Mouse (Mus musculus): ENCODE results near the gene Rflnb. TPM values are rescaled to one million over a fixed set of nuclear protein-coding genes. Genes with fewer than 3 reads are reported as not detected.

The Rflnb gene
- 10 to 100 TPM; 12.9 to 15.6 TPM for total RNA-seq (2021)
- long read RNA-seq, experiment 1, transcript Rflnb-201 (3 exons, 3,512 nt) = major isoform, 6 of 11 reads
- long read RNA-seq, experiment 1, partial matches to known transcripts = 0 of 11 reads
- long read RNA-seq, experiment 1, other reads (novel, unspliced or antisense) = 5 of 11 reads
- long read RNA-seq, experiment 2, transcript Rflnb-201 (3 exons, 3,512 nt) = major isoform, 6 of 8 reads
- long read RNA-seq, experiment 2, partial matches to known transcripts = 0 of 8 reads
- long read RNA-seq, experiment 2, other reads (novel, unspliced or antisense) = 2 of 8 reads

DNA sequence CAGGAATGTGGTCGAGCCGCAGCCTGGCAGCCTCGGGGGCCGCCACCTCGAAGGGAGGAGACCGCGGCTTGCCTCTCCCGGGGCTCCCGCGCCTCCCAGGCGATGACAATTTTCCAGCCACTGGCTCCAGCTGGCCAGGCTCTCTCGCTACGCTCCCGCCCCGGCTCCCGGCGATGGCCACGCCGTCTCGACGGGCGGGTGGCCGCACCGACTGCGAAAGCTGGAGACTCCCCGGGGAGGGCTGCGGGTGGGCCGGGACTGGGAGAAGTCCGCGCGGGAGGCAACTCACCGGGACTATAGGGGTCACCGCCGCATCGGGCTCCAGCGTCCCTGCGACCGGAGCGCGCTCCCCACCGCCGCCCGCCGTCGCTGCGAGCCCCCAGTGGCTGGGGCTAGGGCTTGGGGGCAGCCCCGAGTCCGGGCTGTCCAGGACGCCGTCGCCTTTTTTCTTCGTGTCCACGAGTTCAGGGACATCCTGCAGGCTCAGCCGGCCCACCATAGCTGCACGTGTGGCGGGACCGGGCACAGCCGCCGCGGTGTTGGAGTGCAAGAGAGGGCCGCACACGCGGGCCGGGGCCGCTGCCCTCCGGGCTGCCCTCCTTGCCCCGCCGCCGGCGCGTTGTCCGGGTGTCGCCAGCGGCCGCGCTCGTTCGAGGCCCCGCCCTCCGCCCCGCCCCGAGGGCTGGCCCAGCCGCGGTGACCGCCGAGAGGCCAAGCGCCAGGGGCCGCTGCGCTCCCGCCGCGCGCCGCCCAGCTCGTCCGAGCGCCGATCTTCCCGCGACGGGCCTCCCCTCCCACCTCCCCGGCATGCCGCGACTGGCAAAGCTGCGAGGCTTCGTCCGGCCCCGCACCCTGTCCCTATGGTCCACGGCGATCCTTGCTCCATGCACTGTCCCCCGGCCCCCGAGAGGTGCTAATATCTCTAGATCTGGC, at the start of gene Rflnb:
Gene Rflnb, minus strand, starts transcription at position 644 of the 933 bp plus-strand sequence.
- DNase-seq (ENCODE audit: low spot score in 2 of 2) = peak in 1 of 2 experiments; percentile 53

DNA sequence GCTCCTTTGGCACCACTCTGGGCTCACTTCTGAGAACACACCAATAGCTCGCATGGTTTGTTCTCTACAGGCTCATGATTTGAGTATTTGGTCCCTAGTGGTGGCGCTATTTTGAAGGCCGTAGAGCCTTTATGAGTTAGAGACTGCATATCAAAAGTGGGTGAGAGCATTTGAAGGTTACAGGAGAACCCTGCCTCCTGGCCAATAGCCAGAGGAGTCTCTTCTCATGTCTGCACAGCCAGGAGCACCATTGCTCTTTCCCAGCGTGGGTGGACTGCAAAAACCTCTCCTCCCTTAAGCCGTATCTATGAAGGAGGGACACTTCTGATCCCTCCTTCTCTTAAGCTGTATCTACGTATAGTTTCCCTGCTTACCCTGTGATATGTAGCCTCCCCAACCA, 49.8 kb upstream of the Rflnb start:
- no peak for DNase-seq (ENCODE audit: low spot score in 2 of 2)

DNA sequence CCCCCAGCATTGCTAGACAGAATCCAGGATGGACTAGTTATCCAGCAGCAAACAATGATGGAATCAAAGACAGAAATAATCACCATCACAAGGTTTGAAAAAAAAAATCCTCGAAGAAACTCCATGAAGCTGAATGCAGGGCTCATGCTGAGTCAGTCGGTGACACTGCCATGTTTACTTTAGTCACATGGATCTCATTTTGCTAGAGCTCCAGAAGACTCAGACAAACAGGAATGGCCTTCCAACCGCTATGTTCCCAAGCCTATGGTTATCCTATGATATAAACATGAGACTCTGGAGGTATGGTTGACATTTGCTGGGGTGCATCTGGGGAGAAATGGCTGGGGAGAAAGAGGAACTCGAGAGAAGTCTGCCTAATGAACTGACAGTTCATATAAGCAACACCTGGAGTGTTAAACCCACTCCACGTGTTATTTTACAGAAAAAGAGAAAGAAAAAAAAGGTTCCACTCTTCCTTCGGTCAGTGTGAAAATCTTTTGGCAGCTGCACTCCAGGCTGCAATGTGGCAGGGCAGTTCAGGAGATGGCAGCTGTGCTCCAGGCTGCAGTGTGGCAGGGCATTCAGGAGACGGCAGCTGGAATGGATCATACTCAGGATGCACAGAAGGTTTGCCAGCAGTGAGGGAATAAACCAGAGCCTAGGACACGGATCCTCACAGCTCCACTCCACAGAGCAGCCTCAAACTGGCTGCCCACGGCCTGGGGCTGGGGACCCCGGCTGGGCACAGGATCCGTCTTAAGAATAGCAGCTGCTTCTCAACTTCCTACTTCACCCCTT, 46.9 kb upstream of the Rflnb start:
- DNase-seq (ENCODE audit: low spot score in 2 of 2) = no peak

DNA sequence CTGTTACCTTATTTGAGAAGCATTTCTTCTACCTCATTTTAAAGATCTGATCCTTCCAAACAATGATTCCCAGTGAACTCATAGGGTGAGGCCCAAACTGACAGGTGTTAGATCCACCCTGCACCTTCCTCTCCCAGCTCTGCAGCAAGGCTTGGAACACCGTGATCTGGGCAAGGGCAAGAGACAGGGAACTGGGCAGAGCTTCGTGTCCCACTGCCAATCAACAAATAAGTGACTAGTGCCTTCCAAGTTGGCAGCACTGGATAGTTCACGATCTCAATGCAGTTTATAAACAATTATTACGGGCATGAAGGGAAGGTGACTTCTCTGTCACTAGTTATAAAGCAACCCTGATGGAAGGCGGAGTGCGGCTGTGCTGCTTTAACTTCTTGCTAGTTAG, 42.2 kb upstream of the Rflnb start:
- no peak for DNase-seq (ENCODE audit: low spot score in 2 of 2)

DNA sequence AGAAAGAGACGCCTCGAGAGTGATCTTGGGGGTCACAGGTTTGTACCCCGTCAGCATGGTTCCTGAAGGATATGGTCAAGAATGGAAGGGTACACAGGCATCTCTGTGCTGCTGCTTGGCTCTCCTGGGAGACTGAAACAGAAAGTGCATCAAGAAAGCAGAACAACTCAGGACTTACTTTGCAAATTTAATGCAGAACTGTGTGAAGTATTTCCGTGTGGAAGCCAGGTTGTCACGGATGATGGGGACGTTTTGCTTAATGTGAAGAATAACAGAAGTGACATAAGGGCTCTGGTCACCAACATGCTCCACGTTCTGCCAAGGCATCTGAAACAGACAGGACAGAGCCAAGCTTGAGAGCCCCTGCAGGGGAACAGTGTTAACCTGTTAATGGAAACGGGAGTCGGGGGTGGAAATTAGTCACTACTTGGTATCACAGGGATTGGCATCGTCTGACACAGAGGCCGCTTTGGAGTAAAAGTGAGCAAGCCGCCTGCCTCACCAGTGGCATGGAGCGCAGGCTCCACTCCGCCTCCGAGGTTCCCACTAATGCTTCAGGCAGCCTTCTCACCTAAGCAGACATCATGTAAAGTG, 39.1 kb upstream of the Rflnb start:
- no peak for DNase-seq (ENCODE audit: low spot score in 2 of 2)

DNA sequence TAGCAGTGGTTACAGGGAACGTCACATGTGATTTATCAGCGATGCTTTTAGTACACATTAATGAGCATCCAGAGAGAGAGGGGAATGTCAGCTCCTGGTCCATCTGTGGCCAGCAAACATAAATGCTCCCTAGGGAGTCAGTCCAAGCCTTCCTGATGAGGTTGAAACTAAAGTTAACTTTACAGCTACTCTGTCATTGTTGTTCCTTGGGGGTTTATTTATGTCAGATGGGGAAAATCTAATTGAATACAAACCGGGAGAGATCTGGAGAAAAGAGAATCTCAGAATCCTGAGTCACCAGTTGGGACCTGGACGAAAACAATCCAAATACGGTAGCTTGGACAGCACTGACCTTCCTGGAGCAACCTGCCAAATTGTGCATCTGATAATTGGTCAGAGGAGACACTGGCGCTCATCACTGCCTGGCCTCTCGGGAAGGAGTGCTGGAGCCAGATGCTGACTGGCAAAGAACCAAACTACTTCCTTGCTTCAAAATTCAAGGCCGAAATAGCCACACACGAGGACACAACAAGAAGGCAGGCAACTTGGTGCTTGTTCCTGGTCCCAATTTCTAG, 38.0 kb upstream of the Rflnb start:
- no peak for DNase-seq (ENCODE audit: low spot score in 2 of 2)

DNA sequence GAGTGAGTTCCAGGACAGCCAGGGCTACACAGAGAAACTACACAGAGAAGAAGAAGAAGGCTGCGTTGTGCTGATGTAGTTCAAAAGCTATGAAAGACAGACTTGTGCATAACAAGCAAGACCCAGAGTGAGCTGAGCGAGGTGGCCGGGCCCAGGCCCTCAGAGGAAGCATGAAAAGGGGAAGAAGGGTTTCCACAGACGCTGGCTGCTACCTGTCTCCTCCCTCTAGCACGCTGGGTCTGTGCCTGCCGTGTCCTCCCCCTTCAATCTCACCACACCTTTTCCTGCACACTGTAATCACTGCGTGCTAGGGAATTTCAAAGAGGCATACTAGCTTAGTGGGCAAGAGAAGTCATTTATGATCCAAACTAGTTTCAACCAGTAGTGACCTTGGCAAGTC, 36.8 kb upstream of the Rflnb start:
- no peak for DNase-seq (ENCODE audit: low spot score in 2 of 2)

DNA sequence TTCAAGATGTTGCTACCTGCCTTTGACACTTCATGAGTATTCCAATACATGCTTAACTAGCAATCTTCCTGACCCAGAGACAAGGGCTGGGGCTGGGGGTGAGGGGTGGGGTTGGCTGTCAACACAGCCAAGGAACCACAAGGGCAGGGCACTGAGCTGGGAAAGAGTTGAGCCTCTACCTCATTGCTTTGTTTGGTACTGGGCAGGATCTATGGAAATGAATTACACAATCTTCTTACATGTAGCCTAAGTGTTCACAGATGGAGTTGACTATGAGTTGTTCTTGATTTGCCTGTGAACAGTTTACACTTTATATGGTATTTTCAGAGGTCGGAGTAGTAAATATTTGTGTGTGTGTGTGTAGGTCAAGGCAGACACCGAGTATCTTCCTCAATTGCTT, 33.3 kb upstream of the Rflnb start:
- no peak for DNase-seq (ENCODE audit: low spot score in 2 of 2)

DNA sequence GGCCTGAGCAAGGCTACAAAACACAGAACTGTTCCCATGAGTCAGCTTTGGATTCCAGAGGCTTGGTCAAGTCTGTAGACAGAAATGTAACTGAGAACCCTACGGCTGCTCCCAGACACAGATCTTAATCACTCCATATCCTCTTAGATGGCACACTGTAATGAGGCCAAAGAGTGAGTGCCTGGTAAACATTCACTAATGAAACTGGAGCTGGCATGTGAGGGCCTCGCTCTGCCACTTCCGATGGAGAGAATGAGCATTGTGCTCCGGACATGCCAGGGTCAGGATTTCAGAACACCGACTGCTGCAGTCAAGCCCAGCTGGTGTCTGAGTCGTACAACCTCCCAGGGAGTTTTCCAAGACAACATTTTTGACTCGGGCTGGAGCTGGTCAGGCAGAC, 32.4 kb upstream of the Rflnb start:
- DNase-seq (ENCODE audit: low spot score in 2 of 2) = no peak

DNA sequence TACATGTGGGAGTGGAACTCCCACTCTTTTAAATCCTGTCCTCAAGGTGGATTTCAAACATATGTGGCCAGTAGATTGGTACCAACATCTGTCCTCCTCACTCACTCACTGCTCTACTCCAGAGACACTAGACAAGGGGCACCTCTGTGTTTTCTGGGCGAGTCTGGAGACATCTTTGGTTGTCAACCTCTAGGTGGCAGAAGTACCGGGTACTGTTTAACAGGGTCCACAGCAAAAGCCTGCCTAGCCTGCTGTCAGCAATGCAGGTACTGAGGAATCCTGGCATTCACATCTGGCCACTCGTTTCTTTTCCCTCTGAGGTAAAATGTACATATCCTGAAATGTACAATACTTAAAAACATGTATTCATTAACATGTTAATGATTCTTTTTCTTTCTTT, 28.9 kb upstream of the Rflnb start:
- DNase-seq (ENCODE audit: low spot score in 2 of 2) = no peak

DNA sequence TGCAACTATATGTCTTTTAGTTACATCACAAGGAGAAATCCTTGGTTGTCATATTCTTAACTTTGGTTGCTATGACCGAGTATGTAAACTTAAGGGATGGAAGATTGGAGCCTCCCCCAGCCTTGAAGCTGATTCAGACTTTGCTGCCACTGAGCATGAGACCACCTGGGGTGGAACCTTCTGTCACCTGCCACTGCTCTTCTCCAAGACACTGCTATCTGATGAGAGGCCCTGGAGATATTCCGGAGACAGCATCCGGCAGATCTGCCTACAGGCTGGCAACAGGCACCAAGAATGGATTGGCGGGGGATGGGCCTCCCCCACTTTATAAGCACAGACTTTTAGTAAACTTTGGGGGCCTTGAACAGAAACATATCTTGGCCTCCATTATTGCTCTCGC, 24.9 kb upstream of the Rflnb start:
- DNase-seq (ENCODE audit: low spot score in 2 of 2) = no peak

DNA sequence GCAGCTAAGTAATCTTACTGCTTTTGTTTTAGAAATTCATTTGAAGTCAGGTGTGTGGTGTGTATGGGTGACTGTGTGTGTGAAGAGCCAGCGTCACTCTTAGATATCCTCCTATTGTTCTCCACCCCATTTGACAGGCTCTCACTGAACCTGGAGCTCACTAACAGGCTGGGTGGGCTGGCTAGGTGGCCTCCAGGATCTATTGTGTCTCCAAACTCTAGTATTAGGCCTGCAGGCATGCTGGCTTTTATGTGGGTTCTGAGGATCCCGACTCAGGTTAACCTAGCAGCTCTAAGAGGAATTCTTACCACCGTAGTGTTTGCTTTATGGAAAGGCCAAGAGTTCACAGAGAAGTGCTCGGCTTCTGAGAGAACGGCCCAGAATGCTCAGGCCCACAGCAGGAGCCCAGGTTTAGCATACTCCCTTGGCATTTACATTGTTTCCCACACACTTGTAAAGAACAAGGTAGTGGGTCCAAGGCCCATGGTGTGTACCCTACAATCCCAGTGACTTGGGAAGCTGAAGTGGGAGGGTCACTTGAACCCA, 23.5 kb upstream of the Rflnb start:
- DNase-seq (ENCODE audit: low spot score in 2 of 2) = no peak

DNA sequence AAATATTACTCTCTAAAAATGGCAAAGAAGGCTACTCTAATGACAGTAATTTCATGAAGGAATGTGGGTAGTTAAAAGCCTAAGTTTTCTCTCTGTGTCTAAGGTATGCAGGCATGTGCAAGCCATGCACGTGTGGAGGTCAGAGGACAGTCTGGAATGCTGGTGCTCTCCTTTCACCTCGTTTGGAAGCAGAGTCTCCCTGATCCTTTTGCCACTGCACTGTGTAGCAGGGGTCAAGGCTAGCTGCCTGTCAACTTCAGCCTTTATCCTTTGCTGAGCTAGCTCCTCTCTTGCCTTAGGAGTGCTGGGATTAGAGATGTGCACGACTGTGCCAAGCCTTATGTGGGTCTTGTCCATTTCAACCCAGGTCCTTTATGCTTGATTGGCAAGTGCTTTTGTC, 22.9 kb upstream of the Rflnb start:
- no peak for DNase-seq (ENCODE audit: low spot score in 2 of 2)

DNA sequence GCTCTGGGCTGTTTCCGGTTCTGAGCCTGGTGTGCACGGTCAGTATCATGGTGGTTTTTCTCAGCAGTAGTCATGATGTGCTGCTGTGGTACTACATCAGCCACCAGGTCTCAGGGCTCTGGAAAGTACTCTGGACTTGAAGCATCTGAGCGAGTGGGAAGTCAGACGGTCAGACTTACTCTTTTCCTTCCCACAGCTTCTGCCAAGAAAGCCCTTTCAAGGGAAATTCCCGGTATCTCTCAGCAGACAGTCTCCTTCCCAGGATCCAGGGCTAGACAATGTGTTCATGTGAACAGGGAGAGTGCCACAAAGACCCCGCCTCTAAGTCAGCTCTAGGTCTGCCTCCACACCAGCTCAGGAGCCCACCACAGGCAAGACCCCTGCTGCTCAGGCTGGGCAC, 17.8 kb upstream of the Rflnb start:
- no peak for DNase-seq (ENCODE audit: low spot score in 2 of 2)

DNA sequence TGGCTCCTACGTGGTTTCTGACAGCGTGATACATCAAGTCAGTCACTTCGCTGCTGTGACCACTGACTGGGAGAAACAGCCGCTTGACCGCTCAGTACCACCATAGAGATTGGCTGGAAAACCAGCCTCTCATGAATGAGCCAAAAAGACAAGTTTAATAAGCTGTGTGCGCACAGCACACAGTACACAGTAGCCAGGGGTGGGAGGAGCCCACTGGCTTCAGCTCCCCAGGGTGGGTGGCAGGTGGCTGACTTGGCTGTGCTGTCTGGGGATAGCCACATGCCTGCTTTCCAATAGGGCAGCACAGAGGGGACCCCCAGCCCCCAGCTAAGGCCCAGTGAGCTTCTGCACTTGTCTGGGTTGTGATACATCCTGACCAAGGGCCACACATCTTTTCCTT, 16.9 kb upstream of the Rflnb start:
- DNase-seq (ENCODE audit: low spot score in 2 of 2) = no peak

DNA sequence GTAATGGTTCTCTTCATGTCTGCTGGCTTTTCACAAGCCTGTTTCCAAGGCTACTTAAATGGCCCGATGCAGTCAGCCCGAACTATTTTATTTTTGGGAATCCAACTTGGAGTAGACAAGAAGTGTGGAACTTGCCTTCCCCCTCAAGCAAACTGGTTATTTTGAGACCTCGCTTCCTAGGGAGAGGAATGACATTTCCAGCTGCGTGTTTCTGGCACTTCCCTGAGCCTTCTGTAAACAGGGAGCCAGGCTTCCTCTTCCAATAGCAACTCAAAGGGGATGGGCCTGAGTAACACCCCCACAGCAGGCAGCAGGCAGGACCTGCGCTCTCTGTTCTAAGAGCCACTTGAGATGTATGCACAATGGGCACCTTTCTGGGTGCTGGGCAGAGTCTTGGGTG, 15.3 kb upstream of the Rflnb start:
- peak in 1 of 2 experiments; percentile 50 for DNase-seq (ENCODE audit: low spot score in 2 of 2)

DNA sequence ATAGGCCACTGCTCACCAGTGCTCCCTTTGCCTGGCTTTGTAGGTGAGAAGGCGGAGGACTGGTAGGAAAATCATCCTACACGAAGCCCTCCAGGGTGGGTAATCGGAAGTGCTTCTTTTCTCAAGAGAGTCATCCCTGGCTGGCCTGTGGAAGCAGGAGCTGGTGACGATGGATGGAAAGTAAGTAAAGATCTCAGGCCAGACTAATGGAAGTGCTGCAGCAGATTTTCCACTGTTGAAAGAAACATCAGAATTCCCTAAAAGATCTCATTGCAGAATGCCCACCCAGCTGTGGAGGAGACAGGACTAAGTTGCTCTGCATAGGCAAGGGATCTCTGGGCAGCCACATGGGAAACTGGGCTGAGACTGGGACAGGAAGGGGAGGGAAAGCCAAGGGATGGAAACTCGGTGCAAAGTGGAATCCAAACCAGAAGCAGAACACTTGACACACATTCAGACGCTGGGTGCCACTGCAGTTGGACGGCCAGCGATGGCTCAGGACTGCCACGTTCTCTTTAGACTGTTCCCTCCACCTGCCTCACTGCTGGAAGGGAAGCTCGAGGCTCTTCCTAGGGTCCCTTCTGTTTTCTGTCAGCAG, 14.6 kb upstream of the Rflnb start:
- DNase-seq (ENCODE audit: low spot score in 2 of 2) = no peak

DNA sequence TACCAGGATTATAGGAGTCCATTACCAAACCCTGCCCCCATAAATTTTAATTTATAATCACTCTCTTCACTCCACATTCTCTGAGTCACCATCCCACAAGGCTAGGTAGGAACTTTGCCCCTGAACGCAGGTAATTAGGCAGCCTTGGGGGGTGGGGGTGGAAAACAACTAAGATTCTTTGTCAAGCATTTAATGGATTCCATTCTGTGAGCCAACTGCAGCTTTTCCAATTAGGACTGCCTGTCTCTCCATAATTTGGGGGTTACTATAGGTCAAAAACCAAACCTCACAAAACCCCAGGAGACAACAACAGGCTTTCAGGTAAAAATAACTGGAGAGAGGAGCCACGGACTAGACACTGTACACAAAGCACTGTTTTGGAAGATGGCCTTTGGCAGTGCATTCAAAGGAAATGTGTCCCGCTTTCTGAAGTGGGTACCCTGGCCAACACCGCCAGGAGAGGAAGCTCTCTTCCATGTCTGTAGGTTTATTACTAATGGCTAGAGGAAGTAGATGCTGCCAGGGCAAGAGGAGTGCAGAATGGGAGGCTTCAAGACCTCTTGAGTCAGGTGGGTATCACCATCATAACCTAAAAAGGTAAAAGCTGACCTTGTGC, 13.3 kb upstream of the Rflnb start:
- no peak for DNase-seq (ENCODE audit: low spot score in 2 of 2)

DNA sequence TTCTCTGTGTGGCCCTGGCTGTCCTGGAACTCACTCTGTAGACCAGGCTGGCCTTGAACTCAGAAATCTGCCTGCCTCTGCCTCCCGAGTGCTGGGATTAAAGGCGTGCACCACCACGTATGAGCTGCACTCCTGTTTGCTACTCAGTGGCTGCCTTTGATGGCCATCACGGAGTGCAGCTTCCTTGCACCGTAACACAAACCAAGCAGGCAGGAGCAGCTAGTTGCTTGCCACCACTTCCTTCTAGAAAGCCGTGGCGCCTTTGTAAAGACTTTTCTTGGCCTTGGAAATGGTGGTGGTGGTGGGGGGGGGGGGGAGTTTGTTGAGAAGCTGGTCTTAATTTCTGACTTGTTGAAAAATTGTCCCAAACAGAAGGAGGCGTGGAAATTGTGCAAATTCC, 12.5 kb upstream of the Rflnb start:
- no peak for DNase-seq (ENCODE audit: low spot score in 2 of 2)

Measured in layer of hippocampus, postnatal 14 days (tissue).